Mouse (Mus musculus) stomach, postnatal 0 days (tissue): ENCODE measurements around the gene Tbc1d16.

Experiments used
- CTCF ChIP-seq: IDR thresholded peaks from 2 replicates; pipeline ENCODE4 v1.5.1; 2016; ENCODE audit warnings: antibody characterized with exemption, low read depth, mild to moderate bottlenecking, moderate library complexity
- EP300 ChIP-seq: optimal IDR thresholded peaks from 2 replicates; pipeline ENCODE3; 2016; ENCODE audit warnings: antibody characterized with exemption

DNA sequence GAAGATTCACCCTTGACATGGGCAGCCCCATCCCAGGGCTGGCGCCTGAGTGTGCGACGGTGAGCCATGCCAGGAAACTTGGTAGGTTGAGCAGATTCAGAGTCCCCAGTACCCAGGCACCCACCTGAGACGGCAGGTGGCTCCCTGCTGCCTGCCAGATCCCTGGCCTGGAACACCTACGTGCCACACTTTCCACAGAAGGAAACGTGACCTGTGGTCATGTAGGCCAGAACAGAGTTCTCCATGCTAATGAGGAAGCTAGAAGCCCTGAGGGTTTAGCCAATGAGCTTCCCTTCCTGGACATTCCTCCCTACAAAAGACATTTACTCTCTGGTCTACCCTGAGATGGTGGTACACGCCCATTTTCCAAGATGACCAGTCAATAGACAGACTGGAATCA lies 56.7 kb downstream of the Tbc1d16 start:
- TF ChIP-seq CTCF: no peak
- no peak for TF ChIP-seq EP300
